Mouse (Mus musculus) MEL (cell line): Measurements from ENCODE around the gene Scrt2.

Experiments
- CHD1 ChIP-seq: IDR thresholded peaks from 2 replicates; pipeline ENCODE4 v1.6.1; 2012; ENCODE audit warnings: low read depth, mild to moderate bottlenecking, inconsistent platforms, low read length, improper control_type of control experiment
- CHD2 ChIP-seq: IDR thresholded peaks from 2 replicates; pipeline ENCODE4 v1.6.1; 2011; ENCODE audit warnings: low read length, improper control_type of control experiment
- CTCF ChIP-seq, 3 experiments: IDR thresholded peaks in 2 of 3; conservative IDR thresholded peaks in 1 of 3; 2 replicates each; pipeline ENCODE4 v1.5.1; 2011 to 2012; ENCODE audit warnings: low read length in 3 of 3, low read depth in 2 of 3, mild to moderate bottlenecking in 2 of 3, improper control_type of control experiment in 1 of 3, inconsistent platforms in 1 of 3, mixed read lengths in 1 of 3, moderate library complexity in 1 of 3; ENCODE audit not compliant: control insufficient read depth in 1 of 3, insufficient read depth in 1 of 3, poor library complexity in 1 of 3, severe bottlenecking in 1 of 3
- E2F4 ChIP-seq: IDR thresholded peaks from 2 replicates; pipeline ENCODE4 v1.6.1; 2011; ENCODE audit warnings: low read depth, low read length, improper control_type of control experiment, borderline replicate concordance
- EP300 ChIP-seq, 2 experiments: IDR thresholded peaks; 2 replicates each; pipeline ENCODE4 v1.6.1; 2011; ENCODE audit warnings: improper control_type of control experiment in 2 of 2, low read length in 2 of 2, low read depth in 1 of 2, mild to moderate bottlenecking in 1 of 2
- GATA1 ChIP-seq: IDR thresholded peaks from 2 replicates; pipeline ENCODE4 v1.6.1; 2011; ENCODE audit warnings: low read depth, low read length, improper control_type of control experiment
- KAT2A ChIP-seq: conservative IDR thresholded peaks from 2 replicates; pipeline ENCODE4 v1.6.1; 2012; ENCODE audit warnings: low read depth, low read length, improper control_type of control experiment, inconsistent platforms
- NELFE ChIP-seq: IDR thresholded peaks from 2 replicates; pipeline ENCODE4 v1.6.1; 2011; ENCODE audit warnings: low read depth, low read length, improper control_type of control experiment
- POLR2A ChIP-seq, 2 experiments: IDR thresholded peaks; 2 replicates each; pipeline ENCODE4 v1.6.1; 2011 to 2012; ENCODE audit warnings: low read length in 2 of 2, mild to moderate bottlenecking in 2 of 2, control low read depth in 1 of 2, improper control_type of control experiment in 1 of 2, low read depth in 1 of 2, moderate library complexity in 1 of 2; ENCODE audit not compliant: control insufficient read depth in 1 of 2, insufficient read depth in 1 of 2, poor library complexity in 1 of 2
- SIN3A ChIP-seq: IDR thresholded peaks from 2 replicates; pipeline ENCODE4 v1.6.1; 2012; ENCODE audit warnings: low read length, improper control_type of control experiment, inconsistent platforms
- TCF12 ChIP-seq: IDR thresholded peaks from 2 replicates; pipeline ENCODE4 v1.6.1; 2014; ENCODE audit warnings: low read depth, mild to moderate bottlenecking, inconsistent platforms, low read length, improper control_type of control experiment, moderate library complexity
- ZNF384 ChIP-seq: IDR thresholded peaks from 2 replicates; pipeline ENCODE4 v1.6.1; 2012; ENCODE audit warnings: low read depth, mild to moderate bottlenecking, inconsistent platforms, low read length, improper control_type of control experiment

- TF ChIP-seq CHD2: no peak
- TF ChIP-seq POLR2A (IDR thresholded peaks at IDR 0.05; ENCODE audit: control insufficient read depth in 1 of 2, insufficient read depth in 1 of 2, low read depth in 1 of 2, low read length in 2 of 2, poor library complexity in 1 of 2): no peak
- TF ChIP-seq E2F4: no peak
- no peak for TF ChIP-seq CTCF (IDR thresholded peaks at IDR 0.05 in 2 of 3, conservative IDR thresholded peaks at IDR 0.05 in 1 of 3; ENCODE audit: control insufficient read depth in 1 of 3, insufficient read depth in 1 of 3, low read depth in 2 of 3, low read length in 3 of 3, poor library complexity in 1 of 3, severe bottlenecking in 1 of 3)
- TF ChIP-seq KAT2A: no peak
- no peak for TF ChIP-seq GATA1
- no peak for TF ChIP-seq NELFE
- no peak for TF ChIP-seq SIN3A
- no peak for TF ChIP-seq EP300 (IDR thresholded peaks at IDR 0.05; ENCODE audit: low read depth in 1 of 2, low read length in 2 of 2)
- TF ChIP-seq CHD1: no peak
- no peak for TF ChIP-seq TCF12
- no peak for TF ChIP-seq ZNF384
These were observed 31.0 kb upstream of the Scrt2 start for GRCm38 (mm10) chr2:152050316-152050715.
